Mouse (Mus musculus) ES-E14 (cell line): ENCODE data around the gene Smoc2. TPM values are rescaled to one million over a fixed set of nuclear protein-coding genes. Genes with fewer than 3 reads are reported as not detected.

Experiments used
- DNase-seq: peaks from one replicate; pipeline ENCODE4 v3.0.0-alpha.2; 2013; ENCODE audit warnings: low read depth, low spot score
- H3K27ac ChIP-seq: 2 replicates; pipeline ENCODE4 v1.5.1; 2012; ENCODE audit warnings: low read depth, mild to moderate bottlenecking, low read length, moderate library complexity, mixed read lengths; ENCODE audit not compliant: poor library complexity, insufficient read depth, severe bottlenecking
- H3K36me3 ChIP-seq: 2 replicates; pipeline ENCODE4 v1.6.1; 2012; ENCODE audit warnings: mild to moderate bottlenecking, low read length, moderate library complexity, mixed read lengths; ENCODE audit not compliant: control insufficient read depth, poor library complexity, insufficient read depth, severe bottlenecking
- H3K4me1 ChIP-seq, 2 experiments: fragments of 150-350 bp in 1 of 2; sonication (generic) in 1 of 2; 2 replicates each; pipeline ENCODE4 v1.6.1; 2012; ENCODE audit warnings: low read length in 2 of 2, mild to moderate bottlenecking in 1 of 2, mixed read lengths in 1 of 2; ENCODE audit not compliant: control insufficient read depth in 2 of 2, insufficient read depth in 2 of 2, poor library complexity in 1 of 2
- H3K4me3 ChIP-seq, 2 experiments: fragments of 150-350 bp in 1 of 2; sonication (generic) in 1 of 2; 2 replicates each; pipeline ENCODE4 v1.5.1; 2012; ENCODE audit warnings: low read length in 2 of 2, low read depth in 1 of 2, mild to moderate bottlenecking in 1 of 2, mixed read lengths in 1 of 2; ENCODE audit not compliant: insufficient read depth in 1 of 2, poor library complexity in 1 of 2, severe bottlenecking in 1 of 2
- H3K9ac ChIP-seq: 2 replicates; pipeline ENCODE4 v1.6.1; 2012; ENCODE audit warnings: low read depth, mild to moderate bottlenecking, low read length, mixed read lengths; ENCODE audit not compliant: poor library complexity, insufficient read depth, severe bottlenecking
- H3K9me3 ChIP-seq: fragments of 150-350 bp; sonication (generic); 2 replicates; pipeline ENCODE4 v1.6.1; 2012; ENCODE audit warnings: low read depth, mild to moderate bottlenecking, low read length; ENCODE audit not compliant: control insufficient read depth, insufficient read depth
- CHD2 ChIP-seq: IDR thresholded peaks from 2 replicates; pipeline ENCODE4 v1.6.1; 2014; ENCODE audit warnings: mild to moderate bottlenecking, low read depth, low read length, inconsistent platforms
- HCFC1 ChIP-seq: IDR thresholded peaks from 2 replicates; pipeline ENCODE4 v1.6.1; 2012; ENCODE audit warnings: low read length, inconsistent platforms, borderline replicate concordance; ENCODE audit not compliant: insufficient read depth
- MAFK ChIP-seq: IDR thresholded peaks from 2 replicates; pipeline ENCODE4 v1.6.1; 2014; ENCODE audit warnings: mild to moderate bottlenecking, low read depth, low read length, inconsistent platforms; ENCODE audit not compliant: insufficient read depth
- ZC3H11A ChIP-seq: IDR thresholded peaks from 2 replicates; pipeline ENCODE4 v1.6.1; 2012; ENCODE audit warnings: low read depth, mild to moderate bottlenecking, inconsistent platforms, low read length, borderline replicate concordance
- ZNF384 ChIP-seq: IDR thresholded peaks from 2 replicates; pipeline ENCODE4 v1.6.1; 2012; ENCODE audit warnings: low read depth, low read length, inconsistent platforms
- in situ Hi-C, 2 experiments: fragments of 600-800 bp; cut with MboI; formaldehyde crosslinking; loops; one replicate each; pipeline ENCODE4 v1.15.1; 2025; ENCODE audit warnings: low sequenced_read_pairs in 2 of 2, inconsistent platforms in 1 of 2; ENCODE audit not compliant: unreplicated experiment in 2 of 2
- total RNA-seq: library from RNA; depleted of rRNA; stranded (reverse); fragments of 300-350 nt; gene quantifications from 2 replicates; pipeline ENCODE4 v1.2.3, GENCODE M21; 2012

The Smoc2 gene
- total RNA-seq, 1 experiment: 3.1 TPM

- no peaks in the 10 kb centered on the region; the same call in 1 of the 2 replicates for H3K36me3 ChIP-seq
- DNase-seq: no peak
- peaks cover 0 to 8% of the 10 kb centered on the region in 2 experiments; a peak in 2 of 4 replicates for H3K4me1 ChIP-seq
- no peaks in the 10 kb centered on the region for H3K9me3 ChIP-seq
- TF ChIP-seq CHD2 (no peak), MAFK (no peak), HCFC1 (no peak), ZNF384 (no peak), ZC3H11A (no peak)
- in situ Hi-C loops: no loop called here
- no peak overlapping the region for H3K27ac ChIP-seq
- no peak overlapping the region for H3K4me3 ChIP-seq
- H3K9ac ChIP-seq: no peak overlapping the region
Observed at GRCm38 (mm10) chr17:14300361-14300760, 21.1 kb downstream of the Smoc2 start.

GRCm38 (mm10) chr17:14301491-14302344, 22.4 kb downstream of the Smoc2 start:
- peak; percentile 91 for DNase-seq
- no peak overlapping the region for H3K4me3 ChIP-seq
- H3K36me3 ChIP-seq: no peaks in the 10 kb centered on the region; the same call in 1 of the 2 replicates
- H3K9ac ChIP-seq: no peak overlapping the region
- peaks cover 0 to 8% of the 10 kb centered on the region in 2 experiments; a peak in 2 of 4 replicates for H3K4me1 ChIP-seq
- no peak overlapping the region for H3K27ac ChIP-seq
- in situ Hi-C loops: no loop called here
- TF ChIP-seq ZNF384: no peak
- no peak for TF ChIP-seq MAFK
- TF ChIP-seq HCFC1: no peak
- no peak for TF ChIP-seq CHD2
- TF ChIP-seq ZC3H11A: no peak
- H3K9me3 ChIP-seq: no peaks in the 10 kb centered on the region

- H3K9me3 ChIP-seq: no peaks in the 10 kb centered on the region
- peaks cover 0 to 8% of the 10 kb centered on the region in 2 experiments; a peak in 2 of 4 replicates for H3K4me1 ChIP-seq
- no peaks in the 10 kb centered on the region; the same call in 1 of the 2 replicates for H3K36me3 ChIP-seq
- no peak overlapping the region for H3K9ac ChIP-seq
- in situ Hi-C loops: no loop called here
- no peak overlapping the region for H3K27ac ChIP-seq
- no peak overlapping the region for H3K4me3 ChIP-seq
- TF ChIP-seq ZC3H11A: no peak
- no peak for TF ChIP-seq MAFK
- TF ChIP-seq CHD2: no peak
- no peak for TF ChIP-seq HCFC1
- TF ChIP-seq ZNF384: no peak
- peak; percentile 29 for DNase-seq
Observed at GRCm38 (mm10) chr17:14302356-14302755, 23.1 kb downstream of the Smoc2 start.

GRCm38 (mm10) chr17:14303722-14304121, 24.4 kb downstream of the Smoc2 start:
- TF ChIP-seq HCFC1: no peak
- DNase-seq: peak; percentile 28
- in situ Hi-C loops: no loop called here
- no peaks in the 10 kb centered on the region for H3K9me3 ChIP-seq
- no peak overlapping the region for H3K27ac ChIP-seq
- no peak overlapping the region for H3K9ac ChIP-seq
- H3K36me3 ChIP-seq: no peaks in the 10 kb centered on the region; the same call in 1 of the 2 replicates
- H3K4me3 ChIP-seq: no peak overlapping the region
- H3K4me1 ChIP-seq: peaks cover 0 to 8% of the 10 kb centered on the region in 2 experiments; a peak in 2 of 4 replicates
